ENCODE assay signal across 24 mouse cellular contexts in the genomic region with DNA sequence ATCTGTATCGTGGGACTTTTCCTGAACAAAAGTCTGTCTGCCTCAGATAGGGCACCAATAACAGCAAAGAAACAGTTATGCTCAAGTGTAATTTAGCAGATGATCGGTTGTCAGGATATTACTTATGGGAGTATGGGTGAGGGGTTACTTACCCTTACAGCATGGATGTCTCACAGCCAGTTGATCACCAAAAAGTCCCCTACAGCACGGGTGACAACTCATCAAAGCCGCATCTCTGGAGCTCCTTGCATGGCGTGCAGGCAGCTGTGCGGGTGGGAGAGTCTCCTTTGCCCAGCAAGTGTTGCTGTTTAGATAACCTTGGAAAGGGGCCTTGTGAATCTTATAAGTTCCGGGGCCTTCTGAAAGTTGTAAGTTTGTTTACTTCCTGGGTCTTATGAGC.
"Had no signal": no experiment of that assay in that cellular context is flagged by ENCODE, and none has a peak within 500 bp of the region (broad histone marks: within the 10 kb centered on the region; RNA-seq: fewer than 3 reads in every experiment).

No protein-coding gene starts in this region.

- H3K9ac ChIP-seq: liver, embryonic 12.5 days; liver, embryonic 15.5 days; midbrain, embryonic 13.5 days; neural tube, embryonic 13.5 days; stomach, embryonic 15.5 days had no signal

- DNase-seq: kidney, adult 18-20 months; kidney, adult 9 months; kidney, postnatal 25 days; layer of hippocampus, adult 9-11 months; liver; lung, adult 2 months; retina, postnatal 1 day; right cerebral cortex, postnatal 25 days; spleen, adult 18-20 months; thymus, adult 2 months; thymus, postnatal 14 days; thymus, postnatal 4 days had no signal

- H3K4me1 ChIP-seq: liver, embryonic 12.5 days; liver, embryonic 15.5 days; megakaryocyte, embryonic 14.5 days; midbrain, embryonic 10.5 days; midbrain, embryonic 13.5 days; neural tube, embryonic 13.5 days; stomach, embryonic 15.5 days had no signal

- H3K36me3 ChIP-seq: liver, embryonic 12.5 days; liver, embryonic 15.5 days; midbrain, embryonic 10.5 days; midbrain, embryonic 13.5 days; neural tube, embryonic 13.5 days; stomach, embryonic 15.5 days had no signal

- H3K27me3 ChIP-seq: liver, embryonic 12.5 days; liver, embryonic 15.5 days; megakaryocyte, embryonic 14.5 days; midbrain, embryonic 13.5 days; neural tube, embryonic 13.5 days; stomach, embryonic 15.5 days had no signal

- H3K9me3 ChIP-seq: liver, embryonic 12.5 days; liver, embryonic 15.5 days; megakaryocyte, embryonic 14.5 days; midbrain, embryonic 10.5 days; midbrain, embryonic 13.5 days; neural tube, embryonic 13.5 days; stomach, embryonic 15.5 days had no signal

- ATAC-seq: intestine, embryonic 16.5 days; liver, embryonic 12.5 days; midbrain, embryonic 13.5 days; midbrain, embryonic 16.5 days had no signal

- H3K4me3 ChIP-seq: layer of hippocampus, adult 2 months; liver, embryonic 12.5 days; liver, embryonic 15.5 days; megakaryocyte, embryonic 14.5 days; midbrain, embryonic 10.5 days; midbrain, embryonic 13.5 days; myocyte; neural tube, embryonic 13.5 days; stomach, embryonic 15.5 days had no signal

- H3K27ac ChIP-seq: kidney, postnatal 0 days; layer of hippocampus, adult 2 months; liver, embryonic 12.5 days; liver, embryonic 15.5 days; midbrain, embryonic 10.5 days; midbrain, embryonic 13.5 days; neural tube, embryonic 13.5 days; stomach, embryonic 15.5 days had no signal

- H3K4me2 ChIP-seq: liver, embryonic 12.5 days; liver, embryonic 15.5 days; midbrain, embryonic 13.5 days; neural tube, embryonic 13.5 days; stomach, embryonic 15.5 days had no signal
